Mouse (Mus musculus): ENCODE measurements at regions not wholly inside any gene's neighbourhood (a gene's known extent, or its start where the extent isn't known, plus 50 kb on each side); places are given as distances from the start of the nearest gene placed in this dataset.

GRCm38 (mm10) chr13:53800978-53801377 lies 254.5 kb downstream of the Drd1 start:
- DNase-seq: no peak

- DNase-seq: no peak
Measured at GRCm38 (mm10) chr13:53788809-53789208, 266.7 kb downstream of the Drd1 start.

- peak; percentile 60 to 71 for DNase-seq
Measured at GRCm38 (mm10) chr13:53783492-53783891, 272.0 kb downstream of the Drd1 start.

GRCm38 (mm10) chr13:53779150-53779549 lies 276.4 kb downstream of the Drd1 start:
- DNase-seq: peak; percentile 11 to 20

- peak; percentile 6 to 40 for DNase-seq
Measured at GRCm38 (mm10) chr13:53776421-53776820, 279.1 kb downstream of the Drd1 start.

GRCm38 (mm10) chr13:53775687-53776086 lies 279.8 kb downstream of the Drd1 start:
- peak; percentile 41 to 62 for DNase-seq

GRCm38 (mm10) chr13:53764613-53765243 lies 290.8 kb downstream of the Drd1 start:
- peak; percentile 57 to 72 for DNase-seq

GRCm38 (mm10) chr13:53757576-53758237 lies 284.8 kb upstream of the Msx2 start:
- no peak for DNase-seq

- no peak for DNase-seq
Measured at GRCm38 (mm10) chr13:53756970-53757530, 284.2 kb upstream of the Msx2 start.

GRCm38 (mm10) chr13:53755046-53755615 lies 282.3 kb upstream of the Msx2 start:
- DNase-seq: no peak

- DNase-seq: no peak
Measured at GRCm38 (mm10) chr13:53753049-53753448, 280.2 kb upstream of the Msx2 start.

- DNase-seq: no peak
Measured at GRCm38 (mm10) chr13:53740981-53741380, 268.1 kb upstream of the Msx2 start.

- DNase-seq: no peak
Measured at GRCm38 (mm10) chr13:53739127-53739526, 266.3 kb upstream of the Msx2 start.

GRCm38 (mm10) chr13:53734944-53735343 lies 262.1 kb upstream of the Msx2 start:
- DNase-seq: peak; percentile 14 to 17

- no peak for DNase-seq
Measured at GRCm38 (mm10) chr13:53730259-53730902, 257.5 kb upstream of the Msx2 start.

- no peak for DNase-seq
Measured at GRCm38 (mm10) chr13:53729848-53730247, 257.0 kb upstream of the Msx2 start.

- no peak for DNase-seq
Measured at GRCm38 (mm10) chr13:53726031-53726430, 253.2 kb upstream of the Msx2 start.

- no peak for DNase-seq
Measured at GRCm38 (mm10) chr13:53722881-53723280, 250.0 kb upstream of the Msx2 start.

- DNase-seq: no peak
Measured at GRCm38 (mm10) chr13:53721038-53721463, 248.2 kb upstream of the Msx2 start.

GRCm38 (mm10) chr13:53717582-53717981 lies 244.7 kb upstream of the Msx2 start:
- no peak for DNase-seq

- DNase-seq: peak in 1 of 2 experiments; percentile 7
Measured at GRCm38 (mm10) chr13:53717086-53717485, 244.2 kb upstream of the Msx2 start.

- DNase-seq: no peak
Measured at GRCm38 (mm10) chr13:53709062-53709461, 236.2 kb upstream of the Msx2 start.

GRCm38 (mm10) chr13:53707548-53707947 lies 234.7 kb upstream of the Msx2 start:
- no peak for DNase-seq

Measured in adrenal gland, postnatal 36 days (tissue).